Mouse (Mus musculus): ENCODE results near the gene Agtrap. TPM values are rescaled to one million over a fixed set of nuclear protein-coding genes. Genes with fewer than 3 reads are reported as not detected.
"Not testable (repeated sequence)": the region's sequence is repeated elsewhere in the genome, so short reads cannot be mapped to it uniquely, and the experiment has no call there.

Agtrap gene
- polyA plus RNA-seq, 1 experiment from 2014 or later = 14.0 TPM

- WGBS = 87% methylated on average over 7 of the region's 7 CpGs
- no peak for ATAC-seq (ENCODE audit: insufficient number of reproducible peaks, insufficient read depth, low FRiP score, low TSS enrichment)
- Histone ChIP-seq H3K4me1 (no peaks in the 10 kb centered on the region), H3K27me3 (no peaks in the 10 kb centered on the region), H3K4me3 (no peak overlapping the region), H3K36me3 (peaks cover 73% of the 10 kb centered on the region), H3K9ac (no peak overlapping the region), H3K9me3 (no peaks in the 10 kb centered on the region), H3K27ac (no peak overlapping the region), H3K4me2 (replicated peaks) (no peak overlapping the region)
These were observed 31.6 kb downstream of the Agtrap start for GRCm38 (mm10) chr4:148056246-148056645.

GRCm38 (mm10) chr4:148054961-148055695 lies 32.7 kb downstream of the Agtrap start:
- 93% methylated on average over 21 of the region's 21 CpGs for WGBS
- no peak overlapping the region for H3K9ac ChIP-seq
- peaks cover 84% of the 10 kb centered on the region for H3K36me3 ChIP-seq
- H3K4me2 ChIP-seq (replicated peaks) = no peak overlapping the region
- no peak overlapping the region for H3K4me3 ChIP-seq
- no peak overlapping the region for H3K27ac ChIP-seq
- ATAC-seq (ENCODE audit: insufficient number of reproducible peaks, insufficient read depth, low FRiP score, low TSS enrichment) = no peak
- H3K9me3 ChIP-seq = no peaks in the 10 kb centered on the region
- H3K27me3 ChIP-seq = no peaks in the 10 kb centered on the region
- no peaks in the 10 kb centered on the region for H3K4me1 ChIP-seq

GRCm38 (mm10) chr4:148053417-148053920 lies 34.4 kb downstream of the Agtrap start:
- WGBS = 92% methylated on average over 12 of the region's 12 CpGs
- no peak for ATAC-seq (ENCODE audit: insufficient number of reproducible peaks, insufficient read depth, low FRiP score, low TSS enrichment)

GRCm38 (mm10) chr4:148052976-148053375 lies 34.9 kb downstream of the Agtrap start:
- Histone ChIP-seq H3K9ac (no peak overlapping the region), H3K27ac (no peak overlapping the region), H3K4me1 (no peaks in the 10 kb centered on the region), H3K36me3 (peaks cover 92% of the 10 kb centered on the region), H3K4me2 (replicated peaks) (no peak overlapping the region), H3K27me3 (no peaks in the 10 kb centered on the region), H3K4me3 (no peak overlapping the region), H3K9me3 (no peaks in the 10 kb centered on the region)
- no peak for ATAC-seq (ENCODE audit: insufficient number of reproducible peaks, insufficient read depth, low FRiP score, low TSS enrichment)
- WGBS = 90% methylated on average over 2 of the region's 2 CpGs

More at GRCm38 (mm10) chr4:148053417-148053920, 34.4 kb downstream of the Agtrap start:
- Histone ChIP-seq H3K36me3 (peaks cover 92% of the 10 kb centered on the region), H3K4me1 (no peaks in the 10 kb centered on the region), H3K9me3 (no peaks in the 10 kb centered on the region), H3K27me3 (no peaks in the 10 kb centered on the region), H3K27ac (no peak overlapping the region), H3K4me2 (replicated peaks) (no peak overlapping the region), H3K4me3 (no peak overlapping the region), H3K9ac (no peak overlapping the region)

GRCm38 (mm10) chr4:148051886-148052285 lies 35.9 kb downstream of the Agtrap start:
- no peaks in the 10 kb centered on the region for H3K27me3 ChIP-seq
- peaks cover 88% of the 10 kb centered on the region for H3K36me3 ChIP-seq
- H3K4me3 ChIP-seq = no peak overlapping the region
- H3K4me2 ChIP-seq (replicated peaks) = no peak overlapping the region
- no peak overlapping the region for H3K27ac ChIP-seq
- no peak overlapping the region for H3K9ac ChIP-seq
- H3K4me1 ChIP-seq = no peaks in the 10 kb centered on the region
- no peak for ATAC-seq (ENCODE audit: insufficient number of reproducible peaks, insufficient read depth, low FRiP score, low TSS enrichment)
- no peaks in the 10 kb centered on the region for H3K9me3 ChIP-seq
- 89% methylated on average over 11 of the region's 11 CpGs for WGBS

- no peak for ATAC-seq (ENCODE audit: insufficient number of reproducible peaks, insufficient read depth, low FRiP score, low TSS enrichment)
- Histone ChIP-seq H3K9ac (no peak overlapping the region), H3K27me3 (no peaks in the 10 kb centered on the region), H3K36me3 (peaks cover 85% of the 10 kb centered on the region), H3K4me1 (no peaks in the 10 kb centered on the region), H3K4me3 (no peak overlapping the region), H3K27ac (no peak overlapping the region), H3K9me3 (no peaks in the 10 kb centered on the region), H3K4me2 (replicated peaks) (no peak overlapping the region)
- 94% methylated on average over 13 of the region's 13 CpGs for WGBS
These were observed 36.6 kb downstream of the Agtrap start for GRCm38 (mm10) chr4:148051046-148051776.

GRCm38 (mm10) chr4:148050396-148050914 lies 37.4 kb downstream of the Agtrap start:
- H3K36me3 ChIP-seq = peaks cover 83% of the 10 kb centered on the region
- not testable (repeated sequence) for H3K27me3 ChIP-seq; H3K27ac ChIP-seq; H3K9ac ChIP-seq; H3K4me1 ChIP-seq; H3K4me2 ChIP-seq (replicated peaks); ATAC-seq (ENCODE audit: insufficient number of reproducible peaks, insufficient read depth, low FRiP score, low TSS enrichment); H3K9me3 ChIP-seq; H3K4me3 ChIP-seq
- 97% methylated on average over 3 of the region's 3 CpGs for WGBS

- no peak overlapping the region for H3K4me3 ChIP-seq
- no peak for ATAC-seq (ENCODE audit: insufficient number of reproducible peaks, insufficient read depth, low FRiP score, low TSS enrichment)
- 64% methylated on average over 4 of the region's 4 CpGs for WGBS
- H3K4me1 ChIP-seq = peaks cover 14% of the 10 kb centered on the region
- H3K27ac ChIP-seq = no peak overlapping the region
- no peak overlapping the region for H3K9ac ChIP-seq
- H3K27me3 ChIP-seq = no peaks in the 10 kb centered on the region
- no peaks in the 10 kb centered on the region for H3K9me3 ChIP-seq
- peaks cover 61% of the 10 kb centered on the region for H3K36me3 ChIP-seq
- no peak overlapping the region for H3K4me2 ChIP-seq (replicated peaks)
These were observed 41.3 kb downstream of the Agtrap start for GRCm38 (mm10) chr4:148046450-148047031.

GRCm38 (mm10) chr4:148044113-148044512 lies 43.7 kb downstream of the Agtrap start:
- no peak overlapping the region for H3K4me2 ChIP-seq (replicated peaks)
- H3K27ac ChIP-seq = no peak overlapping the region
- no peak overlapping the region for H3K9ac ChIP-seq
- peaks cover 33% of the 10 kb centered on the region for H3K4me1 ChIP-seq
- no peak for ATAC-seq (ENCODE audit: insufficient number of reproducible peaks, insufficient read depth, low FRiP score, low TSS enrichment)
- H3K27me3 ChIP-seq = no peaks in the 10 kb centered on the region
- no peaks in the 10 kb centered on the region for H3K9me3 ChIP-seq
- WGBS = 98% methylated on average over 2 of the region's 2 CpGs
- H3K36me3 ChIP-seq = peaks cover 41% of the 10 kb centered on the region
- H3K4me3 ChIP-seq = no peak overlapping the region

GRCm38 (mm10) chr4:148043327-148043726 lies 44.5 kb downstream of the Agtrap start:
- H3K36me3 ChIP-seq = peaks cover 36% of the 10 kb centered on the region
- not testable (repeated sequence) for H3K9ac ChIP-seq; ATAC-seq (ENCODE audit: insufficient number of reproducible peaks, insufficient read depth, low FRiP score, low TSS enrichment); H3K9me3 ChIP-seq; H3K4me3 ChIP-seq; H3K27me3 ChIP-seq; H3K27ac ChIP-seq; H3K4me2 ChIP-seq (replicated peaks)
- WGBS = 88% methylated on average over 8 of the region's 8 CpGs
- H3K4me1 ChIP-seq = peaks cover 33% of the 10 kb centered on the region

GRCm38 (mm10) chr4:148041611-148042191 lies 46.1 kb downstream of the Agtrap start:
- peak overlapping the region; percentile 89 for H3K27ac ChIP-seq
- peak overlapping the region; percentile 89 for H3K4me2 ChIP-seq (replicated peaks)
- H3K4me1 ChIP-seq = peaks cover 43% of the 10 kb centered on the region
- H3K9me3 ChIP-seq = no peaks in the 10 kb centered on the region
- ATAC-seq (ENCODE audit: insufficient number of reproducible peaks, insufficient read depth, low FRiP score, low TSS enrichment) = no peak
- peak overlapping the region; percentile 55 for H3K4me3 ChIP-seq
- 3% methylated on average over 16 of the region's 16 CpGs for WGBS
- H3K27me3 ChIP-seq = no peaks in the 10 kb centered on the region
- H3K36me3 ChIP-seq = peaks cover 26% of the 10 kb centered on the region
- H3K9ac ChIP-seq = peak overlapping the region; percentile 75

Measured in embryonic facial prominence, embryonic 12.5 days (tissue).